Mouse (Mus musculus) forebrain, embryonic 15.5 days (tissue): ENCODE results near the gene Tmem104. TPM values are rescaled to one million over a fixed set of nuclear protein-coding genes. Genes with fewer than 3 reads are reported as not detected.
A peak's percentile ranks its signal among the peaks of the same experiment; 100 is the strongest.

Source experiments
- ATAC-seq: fragments of 200-750 bp; cut with Nextera tagmentation; replicated peaks from 2 replicates; pipeline ENCODE4 v1.8.0; 2017; ENCODE audit warnings: mild to moderate bottlenecking, moderate TSS enrichment, moderate library complexity
- H3K27ac ChIP-seq: fragments of 300-500 bp; sonication (generic); replicated peaks from 2 replicates; pipeline ENCODE4 v1.5.1; 2015; ENCODE audit warnings: mild to moderate bottlenecking, inconsistent platforms
- H3K27me3 ChIP-seq: fragments of 300-500 bp; sonication (generic); 2 replicates; pipeline ENCODE4 v1.6.1; 2015; ENCODE audit warnings: inconsistent platforms
- H3K36me3 ChIP-seq: fragments of 300-500 bp; sonication (generic); 2 replicates; pipeline ENCODE4 v1.6.1; 2015; ENCODE audit warnings: mild to moderate bottlenecking, inconsistent platforms
- H3K4me1 ChIP-seq: fragments of 300-500 bp; sonication (generic); 2 replicates; pipeline ENCODE4 v1.6.1; 2015; ENCODE audit warnings: inconsistent platforms
- H3K4me2 ChIP-seq: fragments of 300-500 bp; sonication (generic); replicated peaks from 2 replicates; pipeline ENCODE4 v1.6.1; 2015; ENCODE audit warnings: mild to moderate bottlenecking, inconsistent platforms
- H3K4me3 ChIP-seq: fragments of 300-500 bp; sonication (generic); 2 replicates; pipeline ENCODE4 v1.5.1; 2015; ENCODE audit warnings: mild to moderate bottlenecking, inconsistent platforms
- H3K9ac ChIP-seq: fragments of 300-500 bp; sonication (generic); replicated peaks from 2 replicates; pipeline ENCODE4 v1.6.1; 2015; ENCODE audit warnings: mild to moderate bottlenecking, inconsistent platforms
- H3K9me3 ChIP-seq: fragments of 300-500 bp; sonication (generic); 2 replicates; pipeline ENCODE4 v1.6.1; 2016; ENCODE audit warnings: inconsistent platforms
- WGBS: fragments of 180-500 bp; shearing (Covaris S2); methylation state at CpG from one replicate; pipeline ENCODE4 v1.1.7; 2015; ENCODE audit warnings: mixed read lengths; 5-methylcytosine and 5-hydroxymethylcytosine counted together
- polyA plus RNA-seq: library from polyadenylated mRNA; unstranded; fragments of >200 nt; fragmentation: Nextera tagmentation; extraction: Ambion mirVana; gene quantifications from 2 replicates; pipeline ENCODE4 v1.2.1, GENCODE M21; 2015

The Tmem104 gene
- polyA plus RNA-seq, 1 experiment from 2014 or later, result 10.8 TPM

GRCm38 (mm10) chr11:115283486-115283765 lies 96.1 kb downstream of the Tmem104 start:
- 73% methylated on average over 9 of the region's 9 CpGs for WGBS
- Histone ChIP-seq H3K4me3 (no peak overlapping the region), H3K36me3 (no peaks in the 10 kb centered on the region), H3K27me3 (no peaks in the 10 kb centered on the region), H3K4me1 (peaks cover 16% of the 10 kb centered on the region), H3K27ac (no peak overlapping the region), H3K4me2 (no peak overlapping the region), H3K9me3 (no peaks in the 10 kb centered on the region), H3K9ac (no peak overlapping the region)
- no peak for ATAC-seq

GRCm38 (mm10) chr11:115283891-115284620 lies 96.8 kb downstream of the Tmem104 start:
- Histone ChIP-seq H3K9me3 (no peaks in the 10 kb centered on the region), H3K36me3 (no peaks in the 10 kb centered on the region), H3K4me2 (no peak overlapping the region), H3K27ac (no peak overlapping the region), H3K9ac (no peak overlapping the region), H3K4me1 (peaks cover 16% of the 10 kb centered on the region), H3K4me3 (no peak overlapping the region), H3K27me3 (no peaks in the 10 kb centered on the region)
- no peak for ATAC-seq
- WGBS, result 88% methylated on average over 12 of the region's 12 CpGs

- no peaks in the 10 kb centered on the region for H3K9me3 ChIP-seq
- ATAC-seq, result no peak
- H3K27ac ChIP-seq, result no peak overlapping the region
- H3K9ac ChIP-seq, result no peak overlapping the region
- WGBS, result 74% methylated on average over 4 of the region's 4 CpGs
- H3K27me3 ChIP-seq, result no peaks in the 10 kb centered on the region
- H3K4me2 ChIP-seq, result no peak overlapping the region
- no peak overlapping the region for H3K4me3 ChIP-seq
- H3K36me3 ChIP-seq, result no peaks in the 10 kb centered on the region
- H3K4me1 ChIP-seq, result peaks cover 16% of the 10 kb centered on the region
Measured at GRCm38 (mm10) chr11:115285282-115285681, 98.0 kb downstream of the Tmem104 start.

GRCm38 (mm10) chr11:115286201-115286993 lies 99.1 kb downstream of the Tmem104 start:
- Histone ChIP-seq H3K9me3 (no peaks in the 10 kb centered on the region), H3K9ac (no peak overlapping the region), H3K4me1 (peaks cover 16% of the 10 kb centered on the region), H3K36me3 (no peaks in the 10 kb centered on the region), H3K27me3 (no peaks in the 10 kb centered on the region), H3K4me2 (no peak overlapping the region), H3K27ac (peak overlapping the region; percentile 66), H3K4me3 (no peak overlapping the region)
- peak; percentile 61; the same call in 1 of the 2 replicates for ATAC-seq
- 65% methylated on average over 19 of the region's 19 CpGs for WGBS

GRCm38 (mm10) chr11:115287386-115287785 lies 100.1 kb downstream of the Tmem104 start:
- Histone ChIP-seq H3K4me2 (no peak overlapping the region), H3K9ac (no peak overlapping the region), H3K4me3 (no peak overlapping the region), H3K27me3 (no peaks in the 10 kb centered on the region), H3K9me3 (no peaks in the 10 kb centered on the region), H3K36me3 (no peaks in the 10 kb centered on the region), H3K4me1 (peaks cover 16% of the 10 kb centered on the region), H3K27ac (no peak overlapping the region)
- ATAC-seq, result no peak
- WGBS, result 69% methylated on average over 5 of the region's 5 CpGs

- H3K27me3 ChIP-seq, result no peaks in the 10 kb centered on the region
- no peak overlapping the region for H3K4me2 ChIP-seq
- no peak overlapping the region for H3K4me3 ChIP-seq
- 88% methylated on average over 2 of the region's 2 CpGs for WGBS
- no peak overlapping the region for H3K27ac ChIP-seq
- H3K36me3 ChIP-seq, result no peaks in the 10 kb centered on the region
- no peak for ATAC-seq
- H3K4me1 ChIP-seq, result peaks cover 16% of the 10 kb centered on the region
- no peaks in the 10 kb centered on the region for H3K9me3 ChIP-seq
- no peak overlapping the region for H3K9ac ChIP-seq
Measured at GRCm38 (mm10) chr11:115288305-115288704, 101.0 kb downstream of the Tmem104 start.

GRCm38 (mm10) chr11:115289885-115290284 lies 102.6 kb downstream of the Tmem104 start:
- no peak overlapping the region for H3K9ac ChIP-seq
- H3K4me2 ChIP-seq, result no peak overlapping the region
- no peaks in the 10 kb centered on the region for H3K9me3 ChIP-seq
- 82% methylated on average over 8 of the region's 8 CpGs for WGBS
- peaks cover 16% of the 10 kb centered on the region for H3K4me1 ChIP-seq
- no peak overlapping the region for H3K4me3 ChIP-seq
- H3K27me3 ChIP-seq, result no peaks in the 10 kb centered on the region
- no peak overlapping the region for H3K27ac ChIP-seq
- no peak for ATAC-seq
- no peaks in the 10 kb centered on the region for H3K36me3 ChIP-seq

- H3K4me2 ChIP-seq, result no peak overlapping the region
- H3K9ac ChIP-seq, result no peak overlapping the region
- H3K27ac ChIP-seq, result no peak overlapping the region
- H3K4me1 ChIP-seq, result peaks cover 16% of the 10 kb centered on the region
- WGBS, result 87% methylated on average over 1 of the region's 1 CpGs
- H3K4me3 ChIP-seq, result no peak overlapping the region
- no peaks in the 10 kb centered on the region for H3K9me3 ChIP-seq
- H3K27me3 ChIP-seq, result no peaks in the 10 kb centered on the region
- no peaks in the 10 kb centered on the region for H3K36me3 ChIP-seq
- ATAC-seq, result no peak
Measured at GRCm38 (mm10) chr11:115290314-115290713, 103.0 kb downstream of the Tmem104 start.

- Histone ChIP-seq H3K4me1 (peaks cover 15% of the 10 kb centered on the region), H3K36me3 (no peaks in the 10 kb centered on the region), H3K9ac (no peak overlapping the region), H3K9me3 (no peaks in the 10 kb centered on the region), H3K4me2 (no peak overlapping the region), H3K4me3 (no peak overlapping the region), H3K27ac (no peak overlapping the region), H3K27me3 (no peaks in the 10 kb centered on the region)
- WGBS, result 69% methylated on average over 6 of the region's 6 CpGs
- no peak for ATAC-seq
Measured at GRCm38 (mm10) chr11:115290919-115291318, 103.6 kb downstream of the Tmem104 start.

- Histone ChIP-seq H3K27ac (no peak overlapping the region), H3K4me2 (no peak overlapping the region), H3K4me3 (no peak overlapping the region), H3K36me3 (no peaks in the 10 kb centered on the region), H3K9me3 (no peaks in the 10 kb centered on the region), H3K27me3 (no peaks in the 10 kb centered on the region), H3K9ac (no peak overlapping the region), H3K4me1 (peaks cover 10% of the 10 kb centered on the region)
- ATAC-seq, result no peak
- 85% methylated on average over 10 of the region's 10 CpGs for whole genome bisulfite sequencing
Measured at GRCm38 (mm10) chr11:115291503-115291902, 104.2 kb downstream of the Tmem104 start.

GRCm38 (mm10) chr11:115292631-115293375 lies 105.5 kb downstream of the Tmem104 start:
- Histone ChIP-seq H3K27me3 (no peaks in the 10 kb centered on the region), H3K4me2 (no peak overlapping the region), H3K9me3 (no peaks in the 10 kb centered on the region), H3K4me3 (no peak overlapping the region), H3K9ac (no peak overlapping the region), H3K36me3 (no peaks in the 10 kb centered on the region), H3K27ac (no peak overlapping the region), H3K4me1 (peaks cover 8% of the 10 kb centered on the region)
- ATAC-seq, result no peak
- WGBS, result 73% methylated on average over 14 of the region's 14 CpGs

- no peak for ATAC-seq
- WGBS, result 88% methylated on average over 11 of the region's 11 CpGs
- Histone ChIP-seq H3K4me1 (peaks cover 8% of the 10 kb centered on the region), H3K9me3 (no peaks in the 10 kb centered on the region), H3K27ac (no peak overlapping the region), H3K27me3 (no peaks in the 10 kb centered on the region), H3K9ac (no peak overlapping the region), H3K4me2 (no peak overlapping the region), H3K36me3 (no peaks in the 10 kb centered on the region), H3K4me3 (no peak overlapping the region)
Measured at GRCm38 (mm10) chr11:115295939-115296338, 108.7 kb downstream of the Tmem104 start.
